Mouse (Mus musculus) midbrain, embryonic 12.5 days (tissue): ENCODE results near the gene Sdsl. TPM values are rescaled to one million over a fixed set of nuclear protein-coding genes. Genes with fewer than 3 reads are reported as not detected.

ENCODE experiments used
- ATAC-seq: fragments of 200-750 bp; cut with Nextera tagmentation; 2 replicates; pipeline ENCODE4 v1.8.0; 2017; ENCODE audit warnings: low read depth, moderate TSS enrichment, moderate library complexity; ENCODE audit not compliant: low FRiP score
- H3K27ac ChIP-seq: fragments of 300-500 bp; sonication (generic); replicated peaks from 2 replicates; pipeline ENCODE4 v1.5.1; 2016; ENCODE audit warnings: mild to moderate bottlenecking
- H3K27me3 ChIP-seq: fragments of 300-500 bp; sonication (generic); 2 replicates; pipeline ENCODE4 v1.6.1; 2016; ENCODE audit warnings: mild to moderate bottlenecking
- H3K36me3 ChIP-seq: fragments of 300-500 bp; sonication (generic); 2 replicates; pipeline ENCODE4 v1.6.1; 2016
- H3K4me1 ChIP-seq: fragments of 300-500 bp; sonication (generic); 2 replicates; pipeline ENCODE4 v1.6.1; 2016
- H3K4me2 ChIP-seq: fragments of 300-500 bp; sonication (generic); replicated peaks from 2 replicates; pipeline ENCODE4 v1.6.1; 2016; ENCODE audit warnings: mild to moderate bottlenecking, moderate library complexity
- H3K4me3 ChIP-seq: fragments of 300-500 bp; sonication (generic); 2 replicates; pipeline ENCODE4 v1.5.1; 2016; ENCODE audit warnings: mild to moderate bottlenecking
- H3K9ac ChIP-seq: fragments of 300-500 bp; sonication (generic); replicated peaks from 2 replicates; pipeline ENCODE4 v1.6.1; 2016; ENCODE audit warnings: mild to moderate bottlenecking, moderate library complexity
- H3K9me3 ChIP-seq: fragments of 300-500 bp; sonication (generic); 2 replicates; pipeline ENCODE4 v1.6.1; 2016; ENCODE audit warnings: mild to moderate bottlenecking
- WGBS: fragments of 180-500 bp; shearing (Covaris S2); methylation state at CpG from one replicate; pipeline ENCODE4 v1.1.7; 2016; 5-methylcytosine and 5-hydroxymethylcytosine counted together
- polyA plus RNA-seq: library from polyadenylated mRNA; unstranded; fragments of >200 nt; fragmentation: Nextera tagmentation; extraction: Ambion mirVana; gene quantifications from 2 replicates; pipeline ENCODE4 v1.2.1, GENCODE M21; 2016

The Sdsl gene
- polyA plus RNA-seq, 1 experiment from 2014 or later: 6.4 TPM

- 88% methylated on average over 6 of the region's 6 CpGs for WGBS
- no peak for ATAC-seq
- peaks cover 4% of the 10 kb centered on the region; the same call in 1 of the 2 replicates for H3K4me1 ChIP-seq
- no peaks in the 10 kb centered on the region for H3K27me3 ChIP-seq
- no peak overlapping the region for H3K4me2 ChIP-seq
- peaks cover 26% of the 10 kb centered on the region for H3K36me3 ChIP-seq
- H3K4me3 ChIP-seq: no peak overlapping the region
- H3K9ac ChIP-seq: no peak overlapping the region
- H3K27ac ChIP-seq: no peak overlapping the region
- no peaks in the 10 kb centered on the region for H3K9me3 ChIP-seq
Measured at GRCm38 (mm10) chr5:120493440-120493839, 20.8 kb upstream of the Sdsl start.

GRCm38 (mm10) chr5:120492437-120492836 lies 19.8 kb upstream of the Sdsl start:
- no peak overlapping the region for H3K9ac ChIP-seq
- peaks cover 4% of the 10 kb centered on the region; the same call in 1 of the 2 replicates for H3K4me1 ChIP-seq
- no peak overlapping the region for H3K27ac ChIP-seq
- no peak overlapping the region for H3K4me3 ChIP-seq
- H3K9me3 ChIP-seq: no peaks in the 10 kb centered on the region
- H3K36me3 ChIP-seq: peaks cover 27% of the 10 kb centered on the region; the same call in 1 of the 2 replicates
- no peak for ATAC-seq
- no peak overlapping the region for H3K4me2 ChIP-seq
- H3K27me3 ChIP-seq: no peaks in the 10 kb centered on the region
- WGBS: 67% methylated on average over 11 of the region's 11 CpGs

- H3K9me3 ChIP-seq: no peaks in the 10 kb centered on the region
- H3K4me2 ChIP-seq: no peak overlapping the region
- peaks cover 4% of the 10 kb centered on the region; the same call in 1 of the 2 replicates for H3K4me1 ChIP-seq
- no peak for ATAC-seq
- H3K36me3 ChIP-seq: peaks cover 40% of the 10 kb centered on the region
- H3K4me3 ChIP-seq: no peak overlapping the region
- no peak overlapping the region for H3K27ac ChIP-seq
- WGBS: 89% methylated on average over 8 of the region's 8 CpGs
- no peaks in the 10 kb centered on the region for H3K27me3 ChIP-seq
- H3K9ac ChIP-seq: no peak overlapping the region
Measured at GRCm38 (mm10) chr5:120490679-120491192, 18.1 kb upstream of the Sdsl start.

GRCm38 (mm10) chr5:120487844-120488243 lies 15.2 kb upstream of the Sdsl start:
- H3K36me3 ChIP-seq: peaks cover 57% of the 10 kb centered on the region
- no peak for ATAC-seq

GRCm38 (mm10) chr5:120483399-120483798 lies 10.8 kb upstream of the Sdsl start:
- Histone ChIP-seq H3K9me3 (no peaks in the 10 kb centered on the region), H3K27me3 (no peaks in the 10 kb centered on the region), H3K27ac (no peak overlapping the region), H3K36me3 (peaks cover 44% of the 10 kb centered on the region), H3K9ac (no peak overlapping the region), H3K4me3 (no peak overlapping the region), H3K4me1 (no peaks in the 10 kb centered on the region), H3K4me2 (no peak overlapping the region)
- 87% methylated on average over 19 of the region's 19 CpGs for WGBS
- no peak for ATAC-seq

More at GRCm38 (mm10) chr5:120487844-120488243, 15.2 kb upstream of the Sdsl start:
- no peak overlapping the region for H3K4me2 ChIP-seq
- H3K27me3 ChIP-seq: no peaks in the 10 kb centered on the region
- no peak overlapping the region for H3K27ac ChIP-seq
- no peak overlapping the region for H3K4me3 ChIP-seq
- peaks cover 4% of the 10 kb centered on the region; the same call in 1 of the 2 replicates for H3K4me1 ChIP-seq
- H3K9ac ChIP-seq: no peak overlapping the region
- no peaks in the 10 kb centered on the region for H3K9me3 ChIP-seq
- 85% methylated on average over 8 of the region's 8 CpGs for WGBS

GRCm38 (mm10) chr5:120481205-120481604 lies 8.6 kb upstream of the Sdsl start:
- 72% methylated on average over 9 of the region's 9 CpGs for WGBS
- Histone ChIP-seq H3K4me1 (0 out of 2 replicates have a peak, but pooled peaks cover 1% of the 10 kb centered on the region), H3K9me3 (no peaks in the 10 kb centered on the region), H3K4me2 (no peak overlapping the region), H3K27ac (no peak overlapping the region), H3K4me3 (no peak overlapping the region), H3K9ac (no peak overlapping the region), H3K27me3 (peaks cover 13% of the 10 kb centered on the region; the same call in 1 of the 2 replicates), H3K36me3 (peaks cover 28% of the 10 kb centered on the region)
- no peak for ATAC-seq

- peaks cover 14% of the 10 kb centered on the region; the same call in 1 of the 2 replicates for H3K27me3 ChIP-seq
- 70% methylated on average over 4 of the region's 4 CpGs for WGBS
- no peak overlapping the region for H3K4me3 ChIP-seq
- 0 out of 2 replicates have a peak, but pooled peaks cover 4% of the 10 kb centered on the region for H3K4me1 ChIP-seq
- H3K9ac ChIP-seq: no peak overlapping the region
- no peaks in the 10 kb centered on the region for H3K9me3 ChIP-seq
- ATAC-seq: no peak
- H3K4me2 ChIP-seq: no peak overlapping the region
- H3K36me3 ChIP-seq: peaks cover 11% of the 10 kb centered on the region; the same call in 1 of the 2 replicates
- no peak overlapping the region for H3K27ac ChIP-seq
Measured at GRCm38 (mm10) chr5:120479538-120479937, 6.9 kb upstream of the Sdsl start.

GRCm38 (mm10) chr5:120477993-120478392 lies 5.4 kb upstream of the Sdsl start:
- H3K9ac ChIP-seq: no peak overlapping the region
- H3K4me1 ChIP-seq: 0 out of 2 replicates have a peak, but pooled peaks cover 4% of the 10 kb centered on the region
- no peak overlapping the region for H3K27ac ChIP-seq
- no peak overlapping the region for H3K4me3 ChIP-seq
- H3K36me3 ChIP-seq: no peaks in the 10 kb centered on the region
- WGBS: 91% methylated on average over 5 of the region's 5 CpGs
- peaks cover 14% of the 10 kb centered on the region; the same call in 1 of the 2 replicates for H3K27me3 ChIP-seq
- H3K9me3 ChIP-seq: no peaks in the 10 kb centered on the region
- H3K4me2 ChIP-seq: no peak overlapping the region
- no peak for ATAC-seq

GRCm38 (mm10) chr5:120476296-120476695 lies 3.7 kb upstream of the Sdsl start, which contains the start of gene Sds:
TSS of gene Sds (plus strand) at chr5:120476526.
- Histone ChIP-seq H3K4me3 (no peak within 1 kb of the TSS), H3K9ac (no peak within 1 kb of the TSS), H3K4me2 (no peak within 1 kb of the TSS; the same call in 1 of the 2 replicates), H3K27ac (no peak within 1 kb of the TSS), H3K36me3 (no peaks in the 10 kb centered on the region), H3K27me3 (peaks cover 20% of the 10 kb centered on the region; the same call in 1 of the 2 replicates), H3K9me3 (no peaks in the 10 kb centered on the region), H3K4me1 (0 out of 2 replicates have a peak, but pooled peaks cover 4% of the 10 kb centered on the region)
- 17% methylated on average over 13 of the region's 13 CpGs for WGBS
- no peak for ATAC-seq

- no peak overlapping the region for H3K4me3 ChIP-seq
- no peak for ATAC-seq
- 53% methylated on average over 8 of the region's 8 CpGs for WGBS
- 0 out of 2 replicates have a peak, but pooled peaks cover 4% of the 10 kb centered on the region for H3K4me1 ChIP-seq
- H3K27ac ChIP-seq: no peak overlapping the region
- H3K9me3 ChIP-seq: no peaks in the 10 kb centered on the region
- H3K4me2 ChIP-seq: no peak overlapping the region; the same call in 1 of the 2 replicates
- H3K9ac ChIP-seq: no peak overlapping the region
- no peaks in the 10 kb centered on the region for H3K36me3 ChIP-seq
- H3K27me3 ChIP-seq: peaks cover 20% of the 10 kb centered on the region; the same call in 1 of the 2 replicates
Measured at GRCm38 (mm10) chr5:120475861-120476260, 3.3 kb upstream of the Sdsl start.

- ATAC-seq: no peak
- Histone ChIP-seq H3K9ac (no peak overlapping the region), H3K9me3 (no peaks in the 10 kb centered on the region), H3K27me3 (peaks cover 26% of the 10 kb centered on the region; the same call in 1 of the 2 replicates), H3K27ac (no peak overlapping the region), H3K4me3 (no peak overlapping the region), H3K4me2 (no peak overlapping the region), H3K4me1 (0 out of 2 replicates have a peak, but pooled peaks cover 4% of the 10 kb centered on the region), H3K36me3 (no peaks in the 10 kb centered on the region)
- WGBS: 93% methylated on average over 2 of the region's 2 CpGs
Measured at GRCm38 (mm10) chr5:120473361-120473760, 751 bp upstream of the Sdsl start.

- WGBS: 63% methylated on average over 4 of the region's 4 CpGs
- no peak overlapping the region for H3K27ac ChIP-seq
- 0 out of 2 replicates have a peak, but pooled peaks cover 4% of the 10 kb centered on the region for H3K4me1 ChIP-seq
Measured at GRCm38 (mm10) chr5:120471538-120471937, 1.1 kb downstream of the Sdsl start.

More at GRCm38 (mm10) chr5:120471538-120471937, 1.1 kb downstream of the Sdsl start:
- Histone ChIP-seq H3K9me3 (no peaks in the 10 kb centered on the region), H3K4me3 (no peak overlapping the region), H3K27me3 (peaks cover 19% of the 10 kb centered on the region; the same call in 1 of the 2 replicates), H3K36me3 (no peaks in the 10 kb centered on the region), H3K4me2 (no peak overlapping the region), H3K9ac (no peak overlapping the region)
- no peak for ATAC-seq
